Mouse (Mus musculus): ENCODE data around the gene Spcs1. TPM values are rescaled to one million over a fixed set of nuclear protein-coding genes. Genes with fewer than 3 reads are reported as not detected.
A peak's percentile ranks its signal among the peaks of the same experiment; 100 is the strongest.

Gene Spcs1
- total and polyA plus RNA-seq, 3 experiments: 188 to 419 (median 208) TPM

- peaks cover 50% of the 10 kb centered on the region for H3K79me2 ChIP-seq (ENCODE audit: control insufficient read depth, insufficient read depth, low read length, poor library complexity)
- H3K9me3 ChIP-seq (replicated peaks; ENCODE audit: insufficient read depth, low read length): no peaks in the 10 kb centered on the region
- H3K27ac ChIP-seq (ENCODE audit: control insufficient read depth, low read depth, low read length): peak overlapping the region; percentile 91
- peaks cover 21 to 23% of the 10 kb centered on the region in 2 experiments for H3K4me1 ChIP-seq (ENCODE audit: control insufficient read depth in 1 of 2, insufficient read depth in 2 of 2, low read length in 2 of 2)
- peak; percentile 84 for DNase-seq (ENCODE audit: low read depth, low spot score)
- peak; percentile 75 for TF ChIP-seq SIN3A (IDR thresholded peaks at IDR 0.05; ENCODE audit: low read length)
- peak; percentile 92 for TF ChIP-seq ZNF384 (IDR thresholded peaks at IDR 0.05; ENCODE audit: low read depth, low read length)
- no peak for TF ChIP-seq POLR2AphosphoS2 (IDR thresholded peaks at IDR 0.05; ENCODE audit: low read length)
- TF ChIP-seq EP300 (IDR thresholded peaks at IDR 0.05; ENCODE audit: low read depth in 1 of 2, low read length in 2 of 2): no peak
- 0 out of 2 replicates have a peak, but pooled peaks have one; percentile 14 for TF ChIP-seq MAX (IDR thresholded peaks at IDR 0.05; ENCODE audit: low read length)
- peak; percentile 59 for TF ChIP-seq TBP (IDR thresholded peaks at IDR 0.05; ENCODE audit: low read depth, low read length)
- peaks cover 31 to 50% of the 10 kb centered on the region in 2 experiments for H3K36me3 ChIP-seq (ENCODE audit: control insufficient read depth in 1 of 2, insufficient read depth in 2 of 2, low read length in 2 of 2)
- no peaks in the 10 kb centered on the region for H3K27me3 ChIP-seq (ENCODE audit: control insufficient read depth in 1 of 2, insufficient read depth in 2 of 2, low read length in 2 of 2)
- peak overlapping the region; percentile 97 for H3K9ac ChIP-seq (ENCODE audit: control insufficient read depth, low read depth, low read length, poor library complexity, severe bottlenecking)
- H3K4me3 ChIP-seq (ENCODE audit: control insufficient read depth in 1 of 2, insufficient read depth in 1 of 2, low read depth in 2 of 2, low read length in 2 of 2): peak overlapping the region; percentile 79 to 92
These were observed 18.1 kb upstream of the Spcs1 start for GRCm38 (mm10) chr14:31019331-31020205.

GRCm38 (mm10) chr14:31018860-31019291, 17.4 kb upstream of the Spcs1 start, which contains the start of the genes Pbrm1 and Gnl3:
Pbrm1 (plus strand) TSS chr14:31019138.
Gnl3 (minus strand) TSS chr14:31019152.
- H3K79me2 ChIP-seq (ENCODE audit: control insufficient read depth, insufficient read depth, low read length, poor library complexity): peaks cover 50% of the 10 kb centered on the region
- H3K27me3 ChIP-seq (ENCODE audit: control insufficient read depth in 1 of 2, insufficient read depth in 2 of 2, low read length in 2 of 2): no peaks in the 10 kb centered on the region
- DNase-seq (ENCODE audit: low read depth, low spot score): peak; percentile 98
- H3K27ac ChIP-seq (ENCODE audit: control insufficient read depth, low read depth, low read length): peak within 1 kb of the TSS; percentile 91
- peaks cover 33 to 54% of the 10 kb centered on the region in 2 experiments for H3K36me3 ChIP-seq (ENCODE audit: control insufficient read depth in 1 of 2, insufficient read depth in 2 of 2, low read length in 2 of 2)
- no peaks in the 10 kb centered on the region for H3K9me3 ChIP-seq (replicated peaks; ENCODE audit: insufficient read depth, low read length)
- H3K4me3 ChIP-seq (ENCODE audit: control insufficient read depth in 1 of 2, insufficient read depth in 1 of 2, low read depth in 2 of 2, low read length in 2 of 2): peak within 1 kb of the TSS; percentile 90 to 92
- peak within 1 kb of the TSS; percentile 97 for H3K9ac ChIP-seq (ENCODE audit: control insufficient read depth, low read depth, low read length, poor library complexity, severe bottlenecking)
- peaks cover 21 to 23% of the 10 kb centered on the region in 2 experiments for H3K4me1 ChIP-seq (ENCODE audit: control insufficient read depth in 1 of 2, insufficient read depth in 2 of 2, low read length in 2 of 2)
- TF ChIP-seq KAT2A (conservative IDR thresholded peaks at IDR 0.05; ENCODE audit: low read depth, low read length) (peak; percentile 82), USF1 (IDR thresholded peaks at IDR 0.05; ENCODE audit: low read depth, low read length) (peak; percentile 82), JUND (IDR thresholded peaks at IDR 0.05; ENCODE audit: low read depth, low read length) (no peak), USF2 (IDR thresholded peaks at IDR 0.05; ENCODE audit: borderline replicate concordance in 1 of 2, insufficient read depth in 1 of 2, low read depth in 1 of 2, low read length in 2 of 2) (no peak), POLR2AphosphoS5 (IDR thresholded peaks at IDR 0.05; ENCODE audit: borderline replicate concordance, low read depth, low read length) (no peak), ZMIZ1 (IDR thresholded peaks at IDR 0.05; ENCODE audit: low read depth, low read length) (peak; percentile 77; the same call in 1 of the 2 replicates), ZNF384 (IDR thresholded peaks at IDR 0.05; ENCODE audit: low read depth, low read length) (no peak), RAD21 (IDR thresholded peaks at IDR 0.05; ENCODE audit: low read depth, low read length) (no peak), POLR2AphosphoS2 (IDR thresholded peaks at IDR 0.05; ENCODE audit: low read length) (peak; percentile 93), ETS1 (IDR thresholded peaks at IDR 0.05; ENCODE audit: low read depth, low read length) (peak; percentile 53; the same call in 1 of the 2 replicates), MYC (IDR thresholded peaks at IDR 0.05; ENCODE audit: low read depth, low read length) (peak; percentile 99), MAX (IDR thresholded peaks at IDR 0.05; ENCODE audit: low read length) (peak; percentile 99), POLR2A (IDR thresholded peaks at IDR 0.05; ENCODE audit: control insufficient read depth in 1 of 2, insufficient read depth in 1 of 2, low read depth in 1 of 2, low read length in 2 of 2, poor library complexity in 1 of 2) (peak; percentile 85 to 90; a peak in 2 of 4 replicates), NELFE (IDR thresholded peaks at IDR 0.05; ENCODE audit: low read depth, low read length) (peak; percentile 94), MAZ (IDR thresholded peaks at IDR 0.05; ENCODE audit: low read depth, low read length) (peak; percentile 97), ZKSCAN1 (IDR thresholded peaks at IDR 0.05; ENCODE audit: low read depth, low read length) (no peak), HCFC1 (IDR thresholded peaks at IDR 0.05; ENCODE audit: low read depth, low read length) (peak; percentile 90), ELF1 (IDR thresholded peaks at IDR 0.05; ENCODE audit: low read depth, low read length) (peak; percentile 31; the same call in 1 of the 2 replicates), SMC3 (IDR thresholded peaks at IDR 0.05; ENCODE audit: low read depth, low read length) (no peak), TBP (IDR thresholded peaks at IDR 0.05; ENCODE audit: low read depth, low read length) (peak; percentile 81), E2F4 (IDR thresholded peaks at IDR 0.05; ENCODE audit: borderline replicate concordance, low read depth, low read length) (no peak), ZC3H11A (IDR thresholded peaks at IDR 0.05; ENCODE audit: low read depth, low read length) (no peak), MXI1 (IDR thresholded peaks at IDR 0.05; ENCODE audit: low read depth, low read length) (peak; percentile 100), EP300 (IDR thresholded peaks at IDR 0.05; ENCODE audit: low read depth in 1 of 2, low read length in 2 of 2) (peak in 1 of 2 experiments; percentile 12; a peak in 1 of 4 replicates), CHD2 (IDR thresholded peaks at IDR 0.05; ENCODE audit: low read length) (no peak), TAL1 (IDR thresholded peaks at IDR 0.05; ENCODE audit: low read length) (no peak), NRF1 (IDR thresholded peaks at IDR 0.05; ENCODE audit: insufficient read depth, low read depth, low read length, poor library complexity, severe bottlenecking) (peak; percentile 82)
